Mouse (Mus musculus): ENCODE measurements around the gene Trim29.
A peak's percentile ranks its signal among the peaks of the same experiment; 100 is the strongest.

Gene Trim29

GRCm38 (mm10) chr9:43310538-43310937 lies at the start of gene Trim29:
Gene Trim29, plus strand, starts transcription at chr9:43310848.
- DNase-seq (ENCODE audit: low spot score in 2 of 2) = no peak

- DNase-seq (ENCODE audit: low spot score in 2 of 2) = no peak
Measured at GRCm38 (mm10) chr9:43261124-43261907, 49.3 kb upstream of the Trim29 start.

- no peak for DNase-seq (ENCODE audit: low spot score in 2 of 2)
Measured at GRCm38 (mm10) chr9:43261941-43262340, 48.7 kb upstream of the Trim29 start.

- DNase-seq (ENCODE audit: low spot score in 2 of 2) = no peak
Measured at GRCm38 (mm10) chr9:43262390-43262789, 48.3 kb upstream of the Trim29 start.

DNA sequence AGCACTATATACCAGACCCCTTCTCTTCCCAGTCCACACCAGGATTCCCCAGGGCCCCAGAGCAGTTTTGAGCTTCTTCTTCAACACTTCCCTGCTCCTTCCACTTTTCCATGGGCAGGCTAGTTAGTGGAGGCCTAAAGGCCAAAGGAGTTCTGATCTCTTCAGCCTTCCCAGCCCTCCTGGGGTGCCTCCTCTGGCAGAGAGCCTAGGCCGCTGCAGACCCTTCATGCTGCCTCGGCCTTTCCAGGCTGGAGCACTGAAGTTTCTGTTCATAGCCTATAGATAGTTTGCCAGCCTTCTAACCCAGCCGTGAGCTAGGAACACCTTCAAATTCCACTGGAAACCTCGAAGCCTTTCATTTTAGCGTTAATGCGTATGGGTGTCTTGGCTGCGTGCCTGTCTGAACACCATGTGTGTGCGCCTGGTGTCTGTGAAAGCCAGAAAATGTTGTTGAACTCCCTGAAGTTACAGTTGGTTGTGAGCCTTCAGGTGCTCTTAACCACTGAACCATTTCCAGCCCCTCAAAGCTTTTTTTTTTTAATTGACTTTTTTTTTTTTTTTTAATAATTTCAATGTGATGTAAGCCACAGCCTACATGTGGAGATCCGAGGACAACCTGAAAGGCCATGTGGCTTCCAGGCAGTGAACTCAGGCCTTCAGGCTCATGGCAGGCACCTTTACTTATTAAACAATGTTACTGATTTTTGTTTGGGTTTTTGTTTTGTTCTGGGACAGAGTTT lies 47.7 kb upstream of the Trim29 start:
- DNase-seq (ENCODE audit: low spot score in 2 of 2) = no peak

- no peak for DNase-seq (ENCODE audit: low spot score in 2 of 2)
Measured at GRCm38 (mm10) chr9:43263946-43264451, 46.6 kb upstream of the Trim29 start.

- DNase-seq (ENCODE audit: low spot score in 2 of 2) = no peak
Measured at GRCm38 (mm10) chr9:43265194-43265593, 45.5 kb upstream of the Trim29 start.

- DNase-seq (ENCODE audit: low spot score in 2 of 2) = no peak
Measured at GRCm38 (mm10) chr9:43267357-43267756, 43.3 kb upstream of the Trim29 start.

- DNase-seq (ENCODE audit: low spot score in 2 of 2) = no peak
Measured at GRCm38 (mm10) chr9:43269166-43269565, 41.5 kb upstream of the Trim29 start.

DNA sequence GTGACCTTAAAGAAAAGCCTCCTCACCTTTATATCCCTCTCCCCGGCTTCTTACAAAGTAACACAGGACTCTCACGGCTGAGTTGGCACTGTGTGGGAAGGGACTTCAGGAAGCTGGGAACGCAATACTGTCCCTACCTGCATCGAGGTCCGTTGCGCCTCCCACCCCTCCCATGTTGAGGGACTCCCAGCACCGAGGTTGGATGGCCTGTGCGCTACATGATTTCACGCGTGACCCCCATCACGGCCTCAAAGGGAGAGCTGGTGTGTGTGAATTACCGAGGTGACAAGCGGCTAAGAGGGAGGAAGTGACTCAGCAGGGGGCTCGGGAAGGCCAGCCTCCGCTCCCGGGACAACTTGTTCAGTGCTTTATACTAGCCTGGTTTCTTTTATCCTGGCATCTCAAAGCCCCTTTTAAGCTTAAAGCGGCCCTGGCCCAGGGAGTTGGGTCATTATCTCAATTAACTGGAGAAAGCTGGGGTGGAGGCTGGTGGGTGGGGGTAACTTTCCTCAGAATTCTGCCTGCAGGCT lies 39.9 kb upstream of the Trim29 start:
- no peak for DNase-seq (ENCODE audit: low spot score in 2 of 2)

- no peak for DNase-seq (ENCODE audit: low spot score in 2 of 2)
Measured at GRCm38 (mm10) chr9:43271761-43272518, 38.7 kb upstream of the Trim29 start.

DNA sequence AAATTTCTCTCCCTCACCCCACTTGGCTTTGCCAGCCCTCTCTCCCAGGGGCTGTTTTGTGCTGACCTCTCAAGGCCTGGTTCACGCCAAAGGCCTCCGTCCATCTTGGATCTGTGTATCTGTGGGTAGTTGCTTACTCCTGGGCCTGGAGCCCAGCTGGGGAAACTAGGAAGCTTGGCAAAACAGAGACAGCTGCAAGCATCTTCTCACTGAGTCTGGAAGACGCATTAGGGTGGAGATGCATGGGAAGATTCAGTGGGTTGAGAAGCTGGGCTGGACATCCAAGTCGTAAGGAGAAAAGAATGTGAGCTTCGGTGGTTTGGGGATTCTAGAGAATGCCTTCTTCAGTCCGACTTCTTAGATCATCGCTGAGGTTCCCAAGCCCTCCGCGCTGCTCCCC lies 36.9 kb upstream of the Trim29 start:
- DNase-seq (ENCODE audit: low spot score in 2 of 2) = no peak

DNA sequence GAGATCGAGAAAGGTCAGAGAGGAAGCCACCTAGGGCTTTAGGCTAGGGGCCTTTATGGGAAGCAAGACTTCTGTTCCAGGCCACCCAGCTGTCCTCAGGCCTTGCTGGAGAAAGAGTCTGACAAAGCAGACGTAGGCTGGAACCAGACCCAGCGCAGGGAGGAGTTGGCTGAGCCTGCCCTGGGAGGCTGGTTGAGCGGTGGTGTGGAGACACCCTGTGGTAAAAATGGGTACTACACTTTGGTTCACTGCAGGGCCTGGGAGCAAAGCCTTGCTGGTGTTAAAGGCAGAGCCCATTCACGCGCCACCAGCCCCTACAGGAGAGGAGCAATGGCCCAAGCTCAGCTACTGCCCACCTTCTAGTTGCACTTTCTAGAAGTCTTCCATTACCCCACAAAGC lies 26.4 kb upstream of the Trim29 start:
- DNase-seq (ENCODE audit: low spot score in 2 of 2) = peak; percentile 60 to 80

GRCm38 (mm10) chr9:43285281-43285680 lies 25.4 kb upstream of the Trim29 start:
- DNase-seq (ENCODE audit: low spot score in 2 of 2) = no peak

DNA sequence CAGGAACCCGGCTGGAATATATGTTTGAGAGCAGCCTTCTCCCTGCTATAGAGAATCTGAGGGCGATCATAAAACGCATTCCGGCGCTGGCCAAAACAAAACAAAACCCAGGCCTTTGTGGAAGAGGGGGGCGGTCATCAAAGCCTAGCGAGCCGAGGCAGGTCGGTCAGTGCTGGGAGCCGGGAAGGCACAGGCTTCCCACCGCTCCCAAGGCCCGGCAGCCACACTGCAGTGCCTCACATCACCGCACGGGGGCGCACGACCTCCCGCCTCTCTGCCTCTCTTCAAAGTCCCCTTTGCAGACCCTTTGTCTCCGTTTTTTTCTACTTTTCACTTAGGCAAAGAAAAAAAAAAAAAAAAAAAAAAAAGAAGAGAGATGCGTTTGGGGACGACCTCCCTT lies 23.8 kb upstream of the Trim29 start:
- DNase-seq (ENCODE audit: low spot score in 2 of 2) = peak in 1 of 2 experiments; percentile 67

- DNase-seq (ENCODE audit: low spot score in 2 of 2) = no peak
Measured at GRCm38 (mm10) chr9:43293058-43293457, 17.6 kb upstream of the Trim29 start.

DNA sequence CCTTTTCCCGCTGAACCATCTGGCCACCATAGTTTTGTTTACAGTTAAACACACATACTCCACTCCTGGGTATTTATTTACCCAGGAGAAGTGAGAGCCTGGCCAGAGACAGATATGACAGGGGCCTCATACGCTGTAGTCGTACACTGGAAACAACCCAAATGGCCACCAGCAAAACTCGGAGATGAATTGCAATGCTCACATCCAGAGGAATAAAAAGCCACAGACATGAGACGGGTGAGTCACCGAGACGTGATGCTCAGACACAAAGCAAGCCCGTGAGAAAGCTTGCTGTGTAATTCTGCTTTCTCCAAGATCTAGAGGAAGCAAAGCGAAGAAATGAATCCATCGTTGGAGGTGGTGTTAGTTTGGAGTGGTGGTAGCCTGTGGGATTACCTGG lies 10.3 kb upstream of the Trim29 start:
- no peak for DNase-seq (ENCODE audit: low spot score in 2 of 2)

GRCm38 (mm10) chr9:43302989-43303388 lies 7.7 kb upstream of the Trim29 start:
- DNase-seq (ENCODE audit: low spot score in 2 of 2) = no peak

DNA sequence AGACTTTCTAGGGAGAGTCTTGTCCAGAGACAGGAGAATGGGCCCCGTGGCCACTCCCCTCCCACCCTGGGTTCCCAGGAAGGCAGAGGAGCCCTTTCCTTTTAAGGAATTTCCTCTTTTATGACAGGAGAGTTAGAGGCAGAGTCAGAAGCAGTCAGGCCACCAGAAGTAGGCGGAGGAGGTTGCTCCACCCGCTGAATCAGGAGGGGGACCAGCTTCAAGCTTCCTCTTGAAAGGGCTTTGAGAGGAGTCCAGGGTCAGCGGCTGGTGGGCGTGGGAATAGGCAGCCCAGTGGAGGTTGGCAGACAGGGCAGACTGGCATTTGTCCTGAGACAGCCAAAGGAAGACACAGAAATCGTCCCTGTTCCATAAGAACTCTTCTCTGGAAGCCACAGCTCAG lies 4.8 kb upstream of the Trim29 start:
- no peak for DNase-seq (ENCODE audit: low spot score in 2 of 2)

DNA sequence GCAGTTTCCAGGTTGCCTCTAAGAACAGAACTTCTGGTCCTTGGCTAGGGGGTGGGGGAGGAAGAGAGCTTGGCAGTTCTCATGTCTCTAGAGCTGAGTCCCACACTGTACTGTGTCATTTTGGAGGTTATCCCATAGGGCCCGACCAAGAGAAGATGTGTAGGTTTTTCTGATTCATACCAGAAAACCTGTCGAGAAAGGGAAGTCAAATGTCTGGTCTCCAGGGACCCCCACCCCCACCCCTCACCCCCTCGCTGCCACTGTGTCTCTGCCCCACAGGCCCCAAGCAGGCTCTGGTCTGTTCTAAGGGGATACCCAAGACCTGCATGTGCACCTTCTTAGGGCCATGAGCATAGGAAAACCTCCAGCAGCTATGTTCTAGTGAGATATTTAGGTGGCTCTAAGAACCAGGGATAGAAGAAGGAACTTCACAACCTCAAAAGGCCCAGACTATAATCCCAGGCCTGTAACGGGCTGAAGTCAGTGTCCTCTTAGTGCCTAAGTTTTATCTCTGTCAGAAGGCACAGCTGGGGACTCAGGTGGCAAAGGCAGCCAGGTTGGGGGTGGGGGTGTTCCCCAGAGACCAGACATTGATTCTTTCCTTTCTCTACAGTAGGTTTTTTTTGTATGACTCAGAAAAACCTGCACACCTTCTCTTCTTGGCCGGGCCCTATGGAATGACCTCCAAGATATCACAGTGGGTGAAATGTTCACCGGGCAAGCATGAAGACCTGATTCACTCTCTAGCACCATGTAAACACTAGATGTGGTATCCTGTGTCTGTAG lies 1.4 kb upstream of the Trim29 start:
- no peak for DNase-seq (ENCODE audit: low spot score in 2 of 2)

GRCm38 (mm10) chr9:43312190-43312589 lies 1.5 kb downstream of the Trim29 start:
- DNase-seq (ENCODE audit: low spot score in 2 of 2) = no peak
